Mouse (Mus musculus): ENCODE measurements at regions not wholly inside any gene's neighbourhood (a gene's known extent, or its start where the extent isn't known, plus 50 kb on each side); places are given as distances from the start of the nearest gene placed in this dataset.

GRCm38 (mm10) chr1:35465081-35465480, 603.1 kb upstream of the Hs6st1 start:
- TF ChIP-seq CTCF (IDR thresholded peaks at IDR 0.05; ENCODE audit: control insufficient read depth, insufficient read depth, insufficient read length), result no peak
- TF ChIP-seq MAX (IDR thresholded peaks at IDR 0.05), result no peak
- no peak for TF ChIP-seq CEBPB (IDR thresholded peaks at IDR 0.05; ENCODE audit: low read depth)
- no peak for TF ChIP-seq FOSL1 (IDR thresholded peaks at IDR 0.05; ENCODE audit: insufficient read depth, low read length, poor library complexity, severe bottlenecking)

Data from C2C12 (cell line).